In the genomic region with DNA sequence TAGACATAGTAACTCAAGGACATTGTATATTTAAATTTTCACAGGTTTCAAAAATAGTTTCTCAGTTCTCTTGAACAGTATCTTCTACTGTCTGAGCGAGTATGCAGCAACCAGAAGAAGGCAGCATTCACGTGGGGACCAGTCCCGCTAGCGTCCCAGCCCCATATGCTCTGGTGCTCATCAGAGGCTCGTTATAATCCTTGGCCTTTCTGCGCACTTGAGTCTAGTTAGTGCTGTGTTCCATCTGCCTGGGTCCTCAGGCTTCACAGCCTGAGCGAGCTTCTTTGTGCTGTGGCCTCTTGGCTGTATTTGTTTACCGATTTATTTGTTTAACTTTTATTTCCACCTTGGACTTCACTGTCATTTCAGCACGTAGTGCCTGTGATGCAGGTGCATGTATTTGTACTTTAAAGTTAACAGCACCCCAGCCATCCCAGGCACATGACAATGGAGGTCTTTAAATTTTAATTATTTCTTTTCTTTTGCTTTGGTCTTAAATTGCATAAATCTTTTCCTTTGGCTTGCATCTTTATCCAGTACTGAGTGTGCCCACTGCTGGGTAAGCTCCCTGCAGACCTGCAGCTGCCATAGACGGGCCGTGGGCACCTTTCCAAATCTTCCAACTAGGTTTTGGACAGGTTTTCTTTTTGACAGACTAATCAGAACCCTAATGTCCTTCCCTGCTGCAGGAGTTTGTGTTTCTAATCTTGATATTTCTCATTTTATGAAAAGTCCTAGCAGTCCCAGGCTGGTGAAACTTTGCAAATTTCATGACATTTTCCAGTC, we compare ENCODE assay signal across 18 mouse cellular contexts. TPM values are rescaled to one million over a fixed set of nuclear protein-coding genes. Genes with fewer than 3 reads are reported as not detected.
A peak's percentile ranks its signal among the peaks of the same experiment; 100 is the strongest.
DNase-seq lines count a peak whose midpoint lies in the region; ATAC-seq and TF ChIP-seq lines count a peak whose summit lies in the region.
"Had no signal": no experiment of that assay in that cellular context is flagged by ENCODE, and none has a peak within 500 bp of the region (broad histone marks: within the 10 kb centered on the region; RNA-seq: fewer than 3 reads in every experiment).

No protein-coding gene starts in this region.

- H3K9ac ChIP-seq in forebrain, embryonic 13.5 days = no peak overlapping the region
- no peak overlapping the region for H3K9ac ChIP-seq in forebrain, embryonic 12.5 days
- H3K9ac ChIP-seq in midbrain, postnatal 0 days (replicated peaks; ENCODE audit: low read length, poor library complexity, severe bottlenecking) = no peak overlapping the region
- H3K9ac ChIP-seq in midbrain, embryonic 16.5 days (ENCODE audit: low read depth, low read length) = no peak overlapping the region
- no peak overlapping the region for H3K9ac ChIP-seq in forebrain, embryonic 16.5 days (replicated peaks; ENCODE audit: low read depth, low read length)
- H3K9ac ChIP-seq in liver, embryonic 12.5 days = no peak overlapping the region
- H3K9ac ChIP-seq: limb, embryonic 13.5 days; liver, embryonic 15.5 days; neural tube, embryonic 15.5 days had no signal

- TF ChIP-seq POLR2A in cerebellum, adult 2 months (IDR thresholded peaks at IDR 0.05; ENCODE audit: borderline replicate concordance, insufficient read depth, low read length) = no peak
- no peak for TF ChIP-seq POLR2A in kidney, adult 2 months (IDR thresholded peaks at IDR 0.05; ENCODE audit: low read depth, low read length)

- H3K27ac ChIP-seq in forebrain, embryonic 13.5 days = no peak overlapping the region
- no peak overlapping the region for H3K27ac ChIP-seq in forebrain, embryonic 12.5 days
- no peak overlapping the region for H3K27ac ChIP-seq in midbrain, postnatal 0 days (ENCODE audit: low read depth, low read length)
- no peak overlapping the region for H3K27ac ChIP-seq in midbrain, embryonic 16.5 days (ENCODE audit: low read length)
- no peak overlapping the region for H3K27ac ChIP-seq in cerebellum, adult 2 months (ENCODE audit: insufficient read depth, low read length)
- no peak overlapping the region for H3K27ac ChIP-seq in forebrain, embryonic 16.5 days (ENCODE audit: low read length)
- H3K27ac ChIP-seq in liver, embryonic 12.5 days = no peak overlapping the region
- H3K27ac ChIP-seq in kidney, adult 2 months (ENCODE audit: insufficient read depth, low read depth, low read length) = no peak overlapping the region
- H3K27ac ChIP-seq: heart, adult 2 months; limb, embryonic 13.5 days; liver, embryonic 15.5 days; neural tube, embryonic 15.5 days had no signal

- TF ChIP-seq CTCF in midbrain, postnatal 0 days (IDR thresholded peaks at IDR 0.05) = no peak
- TF ChIP-seq CTCF in cerebellum, adult 2 months (IDR thresholded peaks at IDR 0.05; ENCODE audit: borderline replicate concordance, insufficient read depth, low read depth, low read length) = no peak
- TF ChIP-seq CTCF in kidney, adult 2 months (conservative IDR thresholded peaks at IDR 0.05; ENCODE audit: insufficient read depth, insufficient read length, low read depth, low read length) = no peak

- H3K36me3 ChIP-seq in forebrain, embryonic 13.5 days (ENCODE audit: poor library complexity, severe bottlenecking) = no peaks in the 10 kb centered on the region
- no peaks in the 10 kb centered on the region for H3K36me3 ChIP-seq in forebrain, embryonic 12.5 days (replicated peaks)
- no peaks in the 10 kb centered on the region for H3K36me3 ChIP-seq in midbrain, postnatal 0 days (ENCODE audit: insufficient read depth, low read length)
- no peaks in the 10 kb centered on the region for H3K36me3 ChIP-seq in midbrain, embryonic 16.5 days (ENCODE audit: control insufficient read depth, insufficient read depth, low read length)
- H3K36me3 ChIP-seq in forebrain, embryonic 16.5 days (ENCODE audit: control insufficient read depth, insufficient read depth) = no peaks in the 10 kb centered on the region
- no peaks in the 10 kb centered on the region for H3K36me3 ChIP-seq in liver, embryonic 12.5 days
- no peaks in the 10 kb centered on the region for H3K36me3 ChIP-seq in kidney, adult 2 months (ENCODE audit: control insufficient read depth, insufficient read depth, low read length)
- H3K36me3 ChIP-seq: limb, embryonic 13.5 days; liver, embryonic 15.5 days; neural tube, embryonic 15.5 days had no signal

- H3K27me3 ChIP-seq in forebrain, embryonic 13.5 days = no peaks in the 10 kb centered on the region
- H3K27me3 ChIP-seq in forebrain, embryonic 12.5 days = no peaks in the 10 kb centered on the region
- H3K27me3 ChIP-seq in midbrain, postnatal 0 days (ENCODE audit: insufficient read depth, low read length) = no peaks in the 10 kb centered on the region
- H3K27me3 ChIP-seq in midbrain, embryonic 16.5 days (ENCODE audit: control insufficient read depth, insufficient read depth, low read depth, low read length) = no peaks in the 10 kb centered on the region
- H3K27me3 ChIP-seq in cerebellum, adult 2 months (ENCODE audit: control insufficient read depth, insufficient read depth, low read length) = no peaks in the 10 kb centered on the region
- H3K27me3 ChIP-seq in forebrain, embryonic 16.5 days (replicated peaks; ENCODE audit: control insufficient read depth, insufficient read depth, low read length) = no peaks in the 10 kb centered on the region
- H3K27me3 ChIP-seq in liver, embryonic 12.5 days (replicated peaks) = no peaks in the 10 kb centered on the region
- H3K27me3 ChIP-seq in kidney, adult 2 months (replicated peaks; ENCODE audit: control insufficient read depth, insufficient read depth, low read length) = no peaks in the 10 kb centered on the region
- H3K27me3 ChIP-seq: limb, embryonic 13.5 days; liver, embryonic 15.5 days; neural tube, embryonic 15.5 days had no signal

- H3K4me1 ChIP-seq in forebrain, embryonic 13.5 days = no peaks in the 10 kb centered on the region
- no peaks in the 10 kb centered on the region for H3K4me1 ChIP-seq in forebrain, embryonic 12.5 days
- no peaks in the 10 kb centered on the region for H3K4me1 ChIP-seq in midbrain, postnatal 0 days (ENCODE audit: insufficient read depth, low read length)
- no peaks in the 10 kb centered on the region for H3K4me1 ChIP-seq in midbrain, embryonic 16.5 days (ENCODE audit: control insufficient read depth, insufficient read depth, low read length)
- peaks cover 6% of the 10 kb centered on the region for H3K4me1 ChIP-seq in cerebellum, adult 2 months (ENCODE audit: control insufficient read depth, insufficient read depth, low read length)
- no peaks in the 10 kb centered on the region for H3K4me1 ChIP-seq in forebrain, embryonic 16.5 days (replicated peaks; ENCODE audit: control insufficient read depth, insufficient read depth, low read length)
- peaks cover 7% of the 10 kb centered on the region for H3K4me1 ChIP-seq in liver, embryonic 12.5 days
- H3K4me1 ChIP-seq in kidney, adult 2 months (ENCODE audit: control insufficient read depth, insufficient read depth, low read length) = no peaks in the 10 kb centered on the region
- H3K4me1 ChIP-seq: limb, embryonic 13.5 days; neural tube, embryonic 15.5 days had no signal

- DNase-seq in midbrain, postnatal 0 days (ENCODE audit: low spot score) = peak; percentile 33
- peak; percentile 60 to 73 for DNase-seq in cerebellum, adult 2 months
- no peak for DNase-seq in kidney, adult 2 months
- DNase-seq: embryo, embryonic 11 days; gastrocnemius, postnatal 14 days; heart, adult 2 months; kidney, adult 11 months; kidney, postnatal 10 days; lung, postnatal 10 days; right cerebral cortex, postnatal 25 days had no signal

- no peaks in the 10 kb centered on the region for H3K9me3 ChIP-seq in forebrain, embryonic 13.5 days (replicated peaks)
- H3K9me3 ChIP-seq in forebrain, embryonic 12.5 days = no peaks in the 10 kb centered on the region
- H3K9me3 ChIP-seq in midbrain, postnatal 0 days (ENCODE audit: low read length) = no peaks in the 10 kb centered on the region
- H3K9me3 ChIP-seq in midbrain, embryonic 16.5 days (replicated peaks; ENCODE audit: control insufficient read depth, low read length, poor library complexity, severe bottlenecking) = no peaks in the 10 kb centered on the region
- no peaks in the 10 kb centered on the region for H3K9me3 ChIP-seq in forebrain, embryonic 16.5 days (ENCODE audit: control insufficient read depth, low read length)
- no peaks in the 10 kb centered on the region for H3K9me3 ChIP-seq in liver, embryonic 12.5 days (replicated peaks)
- H3K9me3 ChIP-seq: limb, embryonic 13.5 days; liver, embryonic 15.5 days; neural tube, embryonic 15.5 days had no signal

- no peak overlapping the region for H3K4me2 ChIP-seq in forebrain, embryonic 13.5 days
- no peak overlapping the region for H3K4me2 ChIP-seq in forebrain, embryonic 12.5 days
- H3K4me2 ChIP-seq in midbrain, postnatal 0 days (ENCODE audit: low read depth, low read length, poor library complexity, severe bottlenecking) = no peak overlapping the region
- no peak overlapping the region for H3K4me2 ChIP-seq in midbrain, embryonic 16.5 days (ENCODE audit: low read length)
- no peak overlapping the region for H3K4me2 ChIP-seq in forebrain, embryonic 16.5 days (ENCODE audit: low read length)
- H3K4me2 ChIP-seq in liver, embryonic 12.5 days = no peak overlapping the region
- H3K4me2 ChIP-seq: limb, embryonic 13.5 days; liver, embryonic 15.5 days; neural tube, embryonic 15.5 days had no signal

- WGBS in forebrain, embryonic 13.5 days = 62% methylated on average over 11 of the region's 11 CpGs
- 77% methylated on average over 11 of the region's 11 CpGs for WGBS in forebrain, embryonic 12.5 days
- WGBS in midbrain, postnatal 0 days = 75% methylated on average over 11 of the region's 11 CpGs
- 72% methylated on average over 11 of the region's 11 CpGs for WGBS in midbrain, embryonic 16.5 days
- WGBS in cerebellum, adult 2 months = 32% methylated on average over 11 of the region's 11 CpGs
- 45% methylated on average over 11 of the region's 11 CpGs for WGBS in forebrain, embryonic 16.5 days
- WGBS in liver, embryonic 12.5 days (ENCODE audit: insufficient replicate concordance) = 77% methylated on average over 11 of the region's 11 CpGs
- WGBS in kidney, adult 2 months = 86% methylated on average over 11 of the region's 11 CpGs

- ATAC-seq in forebrain, embryonic 13.5 days = peak; percentile 51; the same call in 1 of the 2 replicates
- no peak for ATAC-seq in forebrain, embryonic 12.5 days (ENCODE audit: low FRiP score)
- no peak for ATAC-seq in midbrain, postnatal 0 days (ENCODE audit: low FRiP score)
- no peak for ATAC-seq in midbrain, embryonic 16.5 days
- peak; percentile 50 for ATAC-seq in forebrain, embryonic 16.5 days
- ATAC-seq in liver, embryonic 12.5 days = no peak

- no peak overlapping the region for H3K4me3 ChIP-seq in forebrain, embryonic 13.5 days
- no peak overlapping the region for H3K4me3 ChIP-seq in forebrain, embryonic 12.5 days (replicated peaks)
- no peak overlapping the region for H3K4me3 ChIP-seq in midbrain, postnatal 0 days (ENCODE audit: low read depth, low read length)
- H3K4me3 ChIP-seq in midbrain, embryonic 16.5 days (ENCODE audit: low read depth, low read length) = no peak overlapping the region
- no peak overlapping the region for H3K4me3 ChIP-seq in cerebellum, adult 2 months (replicated peaks; ENCODE audit: insufficient read depth, low read depth, low read length)
- H3K4me3 ChIP-seq in forebrain, embryonic 16.5 days (replicated peaks; ENCODE audit: low read length) = no peak overlapping the region
- no peak overlapping the region for H3K4me3 ChIP-seq in liver, embryonic 12.5 days
- no peak overlapping the region for H3K4me3 ChIP-seq in kidney, adult 2 months (ENCODE audit: insufficient read depth, low read depth, low read length)
- H3K4me3 ChIP-seq: heart, adult 2 months; limb, embryonic 13.5 days; liver, embryonic 15.5 days; neural tube, embryonic 15.5 days had no signal

RNA-seq across cellular contexts. Expression of gene Immp2l, which starts 30.3 kb away (rescaled TPM):
- polyA plus RNA-seq in forebrain, embryonic 13.5 days (2015; fragmentation: Nextera tagmentation; extraction: Ambion mirVana) = 5.3 and 8.3 TPM in 2 replicates
- polyA plus RNA-seq in forebrain, embryonic 12.5 days (2016; fragmentation: Nextera tagmentation; extraction: Ambion mirVana) = 5.9 and 8.0 TPM in 2 replicates
- 2.9 and 16.6 TPM in 2 replicates for total RNA-seq in midbrain, postnatal 0 days (2014; rRNA removed)
- 5.2 and 9.4 TPM in 2 replicates for polyA plus RNA-seq in midbrain, postnatal 0 days (2015; fragmentation: Nextera tagmentation; extraction: Ambion mirVana)
- 6.3 and 6.6 TPM in 2 replicates for polyA plus RNA-seq in midbrain, embryonic 16.5 days (2015; fragmentation: Nextera tagmentation; extraction: Ambion mirVana)
- polyA plus RNA-seq in cerebellum, adult 2 months (2012; rRNA removed) = 8.5 and 11.4 TPM in 2 replicates
- 5.7 and 6.9 TPM in 2 replicates for polyA plus RNA-seq in forebrain, embryonic 16.5 days (2015; fragmentation: Nextera tagmentation; extraction: Ambion mirVana)
- 11.6 and 13.0 TPM in 2 replicates for polyA plus RNA-seq in liver, embryonic 12.5 days (2016; fragmentation: Nextera tagmentation; extraction: Ambion mirVana)
- 11.7 and 14.8 TPM in 2 replicates for polyA plus RNA-seq in kidney, adult 2 months (2012; rRNA removed)

Comparison
In these comparisons a context has a peak if more than half of its experiments do, and no peak if none do; other contexts are left out.
1. ATAC-seq: peak in forebrain, embryonic 13.5 days (single experiment) and forebrain, embryonic 16.5 days (single experiment); none in forebrain, embryonic 12.5 days (single experiment), midbrain, postnatal 0 days (single experiment), midbrain, embryonic 16.5 days (single experiment) and liver, embryonic 12.5 days (single experiment).